Mouse (Mus musculus) embryo, embryonic 11.5 days (tissue): ENCODE results near the gene Trpm8.

Experiments used
- DNase-seq: peaks from one replicate; pipeline ENCODE4 v3.0.0-alpha.2; 2012; ENCODE audit warnings: low read depth, low spot score

The Trpm8 gene

DNA sequence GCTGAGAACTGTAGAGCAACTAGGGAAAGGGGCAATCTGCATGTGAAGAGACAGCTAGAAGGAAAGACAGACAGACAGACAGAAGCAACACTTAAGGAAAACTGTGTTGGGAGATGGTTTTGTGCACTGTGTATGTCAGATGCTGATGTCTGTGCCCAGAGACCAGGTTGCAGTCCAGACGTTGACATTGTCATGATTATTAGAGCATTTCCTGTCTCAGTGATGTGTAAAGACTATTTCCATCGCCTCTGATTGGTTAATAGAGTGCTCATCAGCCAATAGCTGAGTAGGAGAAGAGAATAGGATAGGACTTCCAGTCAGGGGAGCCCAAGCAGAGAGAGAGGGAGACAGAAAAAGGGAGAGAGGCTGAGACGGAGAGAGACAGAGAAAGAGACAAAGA is 155.1 kb downstream of the Trpm8 start:
- DNase-seq: no peak

DNA sequence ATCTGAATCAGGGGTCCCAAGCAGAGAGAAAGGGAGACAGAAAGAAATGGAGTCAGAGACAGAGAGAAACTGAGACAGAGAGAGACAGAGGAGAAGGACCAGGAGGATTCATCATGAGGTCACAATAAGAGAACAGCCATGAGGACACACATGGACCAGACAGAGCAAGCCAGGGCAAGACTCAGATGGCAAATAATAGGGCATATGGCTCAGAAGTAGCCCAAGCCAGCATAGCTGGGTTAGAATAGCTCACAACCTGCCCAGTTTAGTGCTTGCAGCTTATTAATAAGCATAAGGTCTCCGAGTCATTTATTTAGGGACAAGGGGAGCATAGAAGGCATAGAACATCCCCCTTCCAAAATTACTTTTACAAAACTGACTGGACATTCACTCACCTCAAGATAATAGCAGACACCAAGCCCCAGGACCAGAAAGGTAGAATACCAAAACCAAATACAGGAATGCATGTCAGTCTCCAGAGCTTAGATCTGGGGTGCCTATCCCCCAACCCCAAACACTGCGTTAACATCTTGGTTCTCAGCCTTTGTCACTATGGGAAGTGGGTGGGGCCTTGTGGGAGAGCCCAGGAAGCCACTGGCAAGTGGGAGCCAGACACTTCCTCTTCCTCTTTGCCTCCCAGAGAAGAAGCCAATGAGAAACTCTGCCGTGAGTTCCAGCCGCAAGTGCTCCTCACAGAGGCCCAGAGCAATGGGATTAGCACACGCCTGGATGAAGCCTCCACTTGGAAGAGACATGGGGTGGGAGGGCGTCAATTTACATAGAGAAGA is 155.8 kb downstream of the Trpm8 start:
- DNase-seq: no peak

DNA sequence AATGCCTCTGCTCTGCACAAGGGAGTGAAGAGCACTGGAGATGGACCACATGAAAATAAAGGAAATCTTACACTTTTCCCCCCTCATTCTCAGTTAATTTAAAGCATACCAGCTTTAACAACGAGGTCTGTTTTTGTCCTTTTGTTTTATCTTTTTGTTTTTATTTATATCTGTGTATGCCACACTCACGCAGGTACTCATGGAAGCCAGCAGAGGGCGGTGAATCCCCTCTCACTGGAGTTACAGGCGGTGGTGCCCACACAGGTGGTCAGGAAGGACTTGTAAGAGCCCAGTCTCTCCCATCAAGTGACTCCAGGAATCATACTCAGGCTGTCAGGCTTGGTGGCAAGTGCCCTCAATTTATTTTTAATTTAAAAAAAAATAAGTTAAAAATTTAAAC is 156.6 kb downstream of the Trpm8 start:
- no peak for DNase-seq

DNA sequence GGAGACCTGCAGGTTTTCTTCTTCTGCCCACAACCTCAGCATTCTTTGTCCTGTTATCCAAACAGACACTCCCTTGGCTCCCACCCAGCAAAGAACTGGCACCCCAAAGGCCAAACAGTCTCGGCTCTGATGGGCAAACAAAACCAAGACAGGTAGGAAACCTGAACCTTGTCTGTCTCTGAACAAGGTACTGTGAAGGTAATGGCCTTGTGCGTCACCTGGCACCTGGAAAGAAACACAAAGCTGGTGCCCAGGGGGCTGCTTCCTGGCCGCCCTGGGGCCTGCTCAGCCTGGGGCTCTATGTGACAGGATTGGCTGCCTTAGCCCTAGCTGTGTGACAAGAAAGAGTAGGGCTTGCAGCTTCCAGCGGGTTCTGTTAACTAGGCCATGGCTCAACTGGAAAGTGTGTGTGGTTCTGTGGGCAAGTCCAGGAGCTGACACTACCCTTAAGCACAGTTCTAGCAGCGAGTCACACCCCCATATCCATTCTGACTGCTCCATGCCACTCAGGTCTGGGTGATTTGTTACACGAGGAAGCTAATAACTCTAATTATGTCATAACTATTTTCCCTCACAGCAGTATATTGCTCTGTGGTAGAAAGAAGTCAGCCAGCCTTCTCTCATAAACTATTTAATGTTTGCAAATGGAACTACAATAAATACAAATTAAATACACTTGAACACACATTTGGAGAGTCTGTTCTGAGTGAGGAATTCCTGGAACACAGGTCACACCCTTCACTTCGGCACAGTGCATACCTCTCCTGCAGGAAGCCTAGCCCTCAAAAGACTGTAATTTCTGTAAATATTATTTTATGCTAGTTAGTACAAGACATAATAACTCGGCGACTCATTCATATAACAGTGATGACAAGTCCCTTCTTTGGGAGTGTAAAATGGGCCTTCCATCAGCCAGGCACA is 160.0 kb downstream of the Trpm8 start:
- DNase-seq: no peak
